Mouse (Mus musculus): ENCODE measurements around the gene Mcoln2. TPM values are rescaled to one million over a fixed set of nuclear protein-coding genes. Genes with fewer than 3 reads are reported as not detected.
A peak's percentile ranks its signal among the peaks of the same experiment; 100 is the strongest.

Mcoln2 gene
- polyA plus RNA-seq (2015; fragmentation: Nextera tagmentation; extraction: Ambion mirVana) = 0.18 TPM in 1 of 2 replicates, not detected in the other

DNA sequence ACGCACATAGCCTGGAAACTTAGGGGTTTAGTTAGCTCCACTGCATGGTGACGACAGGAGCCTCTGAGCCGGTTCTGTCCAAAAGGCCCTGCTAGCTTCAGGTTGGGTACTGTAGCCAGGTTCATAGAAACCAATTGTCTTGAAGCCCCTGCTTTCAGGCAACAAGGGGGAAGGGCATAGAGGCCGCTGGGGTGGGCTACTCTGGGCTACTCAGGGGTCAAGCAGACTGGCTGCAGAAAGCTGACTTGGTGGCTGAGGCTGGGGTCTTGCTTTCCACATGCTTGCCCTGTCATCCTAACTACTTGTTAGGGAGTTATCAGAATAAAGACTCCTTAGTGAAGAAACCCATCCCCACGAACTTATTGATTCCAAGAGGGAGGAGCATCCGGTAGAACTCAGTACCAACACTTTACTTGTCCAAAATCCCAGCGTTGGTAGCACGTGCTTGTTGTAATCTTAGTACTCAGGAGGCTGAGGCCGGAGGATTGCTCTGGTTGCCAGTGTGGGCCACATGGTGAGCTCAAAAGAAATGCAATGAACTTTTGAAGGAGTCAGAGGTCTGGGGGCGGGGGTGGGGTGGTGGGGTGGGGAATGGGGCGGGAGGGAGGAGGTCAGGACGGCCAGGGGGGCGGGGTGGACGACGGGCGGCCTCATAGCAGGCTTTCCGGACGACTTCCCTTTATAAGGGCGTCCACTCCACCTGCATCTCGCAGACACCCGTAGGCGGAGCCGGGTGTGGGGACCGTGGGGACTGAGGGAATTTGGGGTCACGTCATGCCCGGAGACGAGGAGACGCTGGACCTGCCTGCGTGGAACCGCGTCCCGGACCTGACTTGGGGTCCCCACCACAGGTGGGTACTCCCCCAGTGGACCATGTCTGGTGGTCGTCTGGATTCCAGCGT lies at the start of gene Mcoln2:
Gene Mcoln2 (plus strand): TSS at position 678 of the 902 bp plus-strand sequence.
- H3K4me2 ChIP-seq (ENCODE audit: low read length) = peak within 1 kb of the TSS; percentile 76
- H3K4me3 ChIP-seq (ENCODE audit: low read depth, low read length) = peak within 1 kb of the TSS; percentile 33
- WGBS = 12% methylated on average over 33 of the region's 34 CpGs
- no peak; the same call in 1 of the 2 replicates for ATAC-seq
- peak within 1 kb of the TSS; percentile 60 for H3K9ac ChIP-seq (ENCODE audit: low read depth, low read length)
- no peak within 1 kb of the TSS for H3K27ac ChIP-seq (ENCODE audit: low read length)
- peaks cover 14% of the 10 kb centered on the region for H3K4me1 ChIP-seq (ENCODE audit: control insufficient read depth, insufficient read depth, low read length)
- no peaks in the 10 kb centered on the region for H3K36me3 ChIP-seq (ENCODE audit: control insufficient read depth, insufficient read depth, low read length)
- peaks cover 18% of the 10 kb centered on the region for H3K27me3 ChIP-seq (ENCODE audit: control insufficient read depth, insufficient read depth, low read depth, low read length)
- H3K9me3 ChIP-seq (replicated peaks; ENCODE audit: control insufficient read depth, low read length, poor library complexity, severe bottlenecking) = peaks cover 6% of the 10 kb centered on the region; the same call in 1 of the 2 replicates

DNA sequence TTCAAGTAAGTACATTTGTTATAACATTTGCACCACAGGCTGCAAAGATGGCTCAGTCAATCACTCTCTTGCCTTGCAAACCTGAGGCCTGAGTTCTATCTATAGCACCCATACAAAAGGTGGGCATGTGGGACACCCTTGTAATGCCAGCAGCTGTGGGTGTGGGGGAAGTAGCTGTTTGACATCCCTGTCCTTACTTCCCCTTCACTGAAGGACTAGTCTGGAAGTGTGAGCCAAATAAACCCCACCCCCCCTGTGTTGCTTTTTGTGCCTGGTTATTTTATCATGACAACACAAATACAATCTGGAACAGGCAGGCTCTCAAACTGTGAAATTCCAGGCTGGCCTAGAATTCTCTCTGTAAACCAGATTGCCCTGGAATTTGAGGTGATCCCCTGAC lies 49.7 kb upstream of the Mcoln2 start:
- no peak for ATAC-seq
- H3K27me3 ChIP-seq (ENCODE audit: control insufficient read depth, insufficient read depth, low read depth, low read length) = no peaks in the 10 kb centered on the region
- H3K36me3 ChIP-seq (ENCODE audit: control insufficient read depth, insufficient read depth, low read length) = no peaks in the 10 kb centered on the region
- H3K4me3 ChIP-seq (ENCODE audit: low read depth, low read length) = no peak overlapping the region
- no peaks in the 10 kb centered on the region for H3K9me3 ChIP-seq (replicated peaks; ENCODE audit: control insufficient read depth, low read length, poor library complexity, severe bottlenecking)
- no peak overlapping the region for H3K27ac ChIP-seq (ENCODE audit: low read length)
- H3K9ac ChIP-seq (ENCODE audit: low read depth, low read length) = no peak overlapping the region
- H3K4me1 ChIP-seq (ENCODE audit: control insufficient read depth, insufficient read depth, low read length) = no peaks in the 10 kb centered on the region
- H3K4me2 ChIP-seq (ENCODE audit: low read length) = no peak overlapping the region

DNA sequence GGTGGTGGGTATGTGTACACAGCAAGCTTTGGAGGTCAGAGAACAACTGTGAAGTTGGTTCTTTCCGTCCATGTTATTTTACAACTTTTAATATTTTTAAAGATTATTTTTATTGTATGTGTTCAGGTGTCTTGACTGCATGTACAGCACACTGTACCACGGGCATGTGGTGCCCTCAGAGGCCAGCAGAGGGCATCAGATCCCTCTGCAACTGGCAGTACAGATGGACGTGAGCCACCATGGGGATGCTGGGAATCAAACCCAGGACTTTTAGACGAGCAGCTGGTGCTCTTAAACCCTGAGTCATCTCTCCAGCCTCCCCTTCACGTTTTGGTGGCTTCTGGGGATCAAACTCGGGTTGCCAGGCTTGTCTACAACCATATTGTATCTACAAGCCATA lies 47.6 kb upstream of the Mcoln2 start:
- 66% methylated on average over 6 of the region's 6 CpGs for WGBS
- Histone ChIP-seq H3K4me2 (ENCODE audit: low read length) (no peak overlapping the region), H3K4me3 (ENCODE audit: low read depth, low read length) (no peak overlapping the region), H3K4me1 (ENCODE audit: control insufficient read depth, insufficient read depth, low read length) (0 out of 2 replicates have a peak, but pooled peaks cover 1% of the 10 kb centered on the region), H3K27me3 (ENCODE audit: control insufficient read depth, insufficient read depth, low read depth, low read length) (no peaks in the 10 kb centered on the region), H3K9me3 (replicated peaks; ENCODE audit: control insufficient read depth, low read length, poor library complexity, severe bottlenecking) (no peaks in the 10 kb centered on the region), H3K27ac (ENCODE audit: low read length) (no peak overlapping the region), H3K36me3 (ENCODE audit: control insufficient read depth, insufficient read depth, low read length) (no peaks in the 10 kb centered on the region), H3K9ac (ENCODE audit: low read depth, low read length) (no peak overlapping the region)
- no peak for ATAC-seq

- Histone ChIP-seq H3K4me2 (ENCODE audit: low read length) (peak overlapping the region; percentile 77), H3K4me3 (ENCODE audit: low read depth, low read length) (peak overlapping the region; percentile 44), H3K27ac (ENCODE audit: low read length) (no peak overlapping the region), H3K36me3 (ENCODE audit: control insufficient read depth, insufficient read depth, low read length) (no peaks in the 10 kb centered on the region), H3K27me3 (ENCODE audit: control insufficient read depth, insufficient read depth, low read depth, low read length) (no peaks in the 10 kb centered on the region), H3K9me3 (replicated peaks; ENCODE audit: control insufficient read depth, low read length, poor library complexity, severe bottlenecking) (no peaks in the 10 kb centered on the region), H3K4me1 (ENCODE audit: control insufficient read depth, insufficient read depth, low read length) (peaks cover 5% of the 10 kb centered on the region; the same call in 1 of the 2 replicates), H3K9ac (ENCODE audit: low read depth, low read length) (peak overlapping the region; percentile 42)
- peak; percentile 79 for ATAC-seq
- WGBS = 3% methylated on average over 18 of the region's 18 CpGs
These were observed 42.4 kb upstream of the Mcoln2 start for GRCm38 (mm10) chr3:146107116-146107849.

GRCm38 (mm10) chr3:146107921-146108571 lies 41.6 kb upstream of the Mcoln2 start, which contains the start of gene Wdr63:
TSS of gene Wdr63 (minus strand) at chr3:146108130.
- Histone ChIP-seq H3K9me3 (replicated peaks; ENCODE audit: control insufficient read depth, low read length, poor library complexity, severe bottlenecking) (no peaks in the 10 kb centered on the region), H3K4me2 (ENCODE audit: low read length) (peak within 1 kb of the TSS; percentile 77), H3K9ac (ENCODE audit: low read depth, low read length) (peak within 1 kb of the TSS; percentile 56), H3K27me3 (ENCODE audit: control insufficient read depth, insufficient read depth, low read depth, low read length) (no peaks in the 10 kb centered on the region), H3K4me3 (ENCODE audit: low read depth, low read length) (peak within 1 kb of the TSS; percentile 44), H3K27ac (ENCODE audit: low read length) (0 out of 2 replicates have a peak within 1 kb of the TSS, but pooled peaks have one; percentile 13), H3K36me3 (ENCODE audit: control insufficient read depth, insufficient read depth, low read length) (no peaks in the 10 kb centered on the region), H3K4me1 (ENCODE audit: control insufficient read depth, insufficient read depth, low read length) (peaks cover 5% of the 10 kb centered on the region; the same call in 1 of the 2 replicates)
- 10% methylated on average over 18 of the region's 18 CpGs for WGBS
- ATAC-seq = peak; percentile 98

GRCm38 (mm10) chr3:146108945-146109344 lies 40.7 kb upstream of the Mcoln2 start:
- H3K9ac ChIP-seq (ENCODE audit: low read depth, low read length) = no peak overlapping the region
- no peaks in the 10 kb centered on the region for H3K9me3 ChIP-seq (replicated peaks; ENCODE audit: control insufficient read depth, low read length, poor library complexity, severe bottlenecking)
- peaks cover 5% of the 10 kb centered on the region; the same call in 1 of the 2 replicates for H3K4me1 ChIP-seq (ENCODE audit: control insufficient read depth, insufficient read depth, low read length)
- H3K4me3 ChIP-seq (ENCODE audit: low read depth, low read length) = no peak overlapping the region
- H3K27ac ChIP-seq (ENCODE audit: low read length) = no peak overlapping the region
- no peaks in the 10 kb centered on the region for H3K36me3 ChIP-seq (ENCODE audit: control insufficient read depth, insufficient read depth, low read length)
- 83% methylated on average over 2 of the region's 2 CpGs for WGBS
- no peaks in the 10 kb centered on the region for H3K27me3 ChIP-seq (ENCODE audit: control insufficient read depth, insufficient read depth, low read depth, low read length)
- no peak for ATAC-seq
- H3K4me2 ChIP-seq (ENCODE audit: low read length) = no peak overlapping the region

DNA sequence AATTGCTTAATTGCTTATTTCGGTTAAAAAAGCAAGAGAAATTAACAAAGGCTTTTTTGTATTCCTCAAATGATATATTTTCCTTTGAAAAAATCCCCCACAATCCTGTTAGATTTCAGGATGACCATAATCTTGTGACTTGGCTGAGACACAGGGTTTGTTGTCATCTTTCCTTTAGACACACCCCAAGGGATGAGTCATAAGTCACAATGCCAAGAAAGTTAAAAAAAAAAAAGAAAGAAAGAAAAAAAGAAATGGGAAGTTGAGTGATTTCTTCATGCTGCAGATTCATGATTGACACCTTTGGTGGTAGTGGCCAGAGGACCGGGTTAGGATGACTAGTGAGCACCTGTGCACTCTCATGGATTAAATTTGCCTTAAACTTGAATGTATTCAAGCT lies 39.3 kb upstream of the Mcoln2 start:
- Histone ChIP-seq H3K36me3 (ENCODE audit: control insufficient read depth, insufficient read depth, low read length) (no peaks in the 10 kb centered on the region), H3K4me3 (ENCODE audit: low read depth, low read length) (no peak overlapping the region), H3K4me2 (ENCODE audit: low read length) (no peak overlapping the region), H3K27ac (ENCODE audit: low read length) (no peak overlapping the region), H3K9ac (ENCODE audit: low read depth, low read length) (no peak overlapping the region), H3K9me3 (replicated peaks; ENCODE audit: control insufficient read depth, low read length, poor library complexity, severe bottlenecking) (no peaks in the 10 kb centered on the region), H3K27me3 (ENCODE audit: control insufficient read depth, insufficient read depth, low read depth, low read length) (no peaks in the 10 kb centered on the region), H3K4me1 (ENCODE audit: control insufficient read depth, insufficient read depth, low read length) (peaks cover 5% of the 10 kb centered on the region; the same call in 1 of the 2 replicates)
- no peak for ATAC-seq
- WGBS = 86% methylated on average over 2 of the region's 2 CpGs

- no peaks in the 10 kb centered on the region for H3K36me3 ChIP-seq (ENCODE audit: control insufficient read depth, insufficient read depth, low read length)
- no peaks in the 10 kb centered on the region for H3K27me3 ChIP-seq (ENCODE audit: control insufficient read depth, insufficient read depth, low read depth, low read length)
- no peak for ATAC-seq
- no peak overlapping the region for H3K27ac ChIP-seq (ENCODE audit: low read length)
- no peaks in the 10 kb centered on the region for H3K9me3 ChIP-seq (replicated peaks; ENCODE audit: control insufficient read depth, low read length, poor library complexity, severe bottlenecking)
- H3K4me2 ChIP-seq (ENCODE audit: low read length) = no peak overlapping the region
- WGBS = 78% methylated on average over 6 of the region's 6 CpGs
- H3K4me1 ChIP-seq (ENCODE audit: control insufficient read depth, insufficient read depth, low read length) = peaks cover 5% of the 10 kb centered on the region; the same call in 1 of the 2 replicates
- no peak overlapping the region for H3K4me3 ChIP-seq (ENCODE audit: low read depth, low read length)
- no peak overlapping the region for H3K9ac ChIP-seq (ENCODE audit: low read depth, low read length)
These were observed 38.7 kb upstream of the Mcoln2 start for GRCm38 (mm10) chr3:146110916-146111315.

Data from midbrain, embryonic 16.5 days (tissue).